Mouse (Mus musculus) midbrain, embryonic 14.5 days (tissue): ENCODE results near the gene Vps26c. TPM values are rescaled to one million over a fixed set of nuclear protein-coding genes. Genes with fewer than 3 reads are reported as not detected.

Source experiments
- ATAC-seq: fragments of 200-750 bp; cut with Nextera tagmentation; 2 replicates; pipeline ENCODE4 v1.8.0; 2017; ENCODE audit warnings: moderate number of reproducible peaks, moderate library complexity; ENCODE audit not compliant: low FRiP score, low TSS enrichment
- DNase-seq: peaks from one replicate; pipeline ENCODE4 v3.0.0-alpha.2; 2015
- H3K27ac ChIP-seq: fragments of 300-500 bp; sonication (generic); replicated peaks from 2 replicates; pipeline ENCODE4 v1.5.1; 2014; ENCODE audit warnings: mild to moderate bottlenecking, low read depth, low read length, moderate library complexity
- H3K27me3 ChIP-seq: fragments of 300-500 bp; sonication (generic); 2 replicates; pipeline ENCODE4 v1.6.1; 2014; ENCODE audit warnings: low read length, control low read depth, mixed read lengths; ENCODE audit not compliant: control insufficient read depth, insufficient read depth
- H3K36me3 ChIP-seq: fragments of 300-500 bp; sonication (generic); 2 replicates; pipeline ENCODE4 v1.6.1; 2014; ENCODE audit warnings: low read length, control low read depth; ENCODE audit not compliant: control insufficient read depth, insufficient read depth
- H3K4me1 ChIP-seq: fragments of 300-500 bp; sonication (generic); 2 replicates; pipeline ENCODE4 v1.6.1; 2014; ENCODE audit warnings: mild to moderate bottlenecking, antibody characterized with exemption, low read length, control low read depth; ENCODE audit not compliant: control insufficient read depth, insufficient read depth
- H3K4me2 ChIP-seq: fragments of 300-500 bp; sonication (generic); 2 replicates; pipeline ENCODE4 v1.6.1; 2014; ENCODE audit warnings: mild to moderate bottlenecking, low read length, moderate library complexity
- H3K4me3 ChIP-seq: fragments of 300-500 bp; sonication (generic); replicated peaks from 2 replicates; pipeline ENCODE4 v1.5.1; 2014; ENCODE audit warnings: low read depth, low read length
- H3K9ac ChIP-seq: fragments of 300-500 bp; sonication (generic); replicated peaks from 2 replicates; pipeline ENCODE4 v1.6.1; 2014; ENCODE audit warnings: mild to moderate bottlenecking, low read length, moderate library complexity
- H3K9me3 ChIP-seq: fragments of 300-500 bp; sonication (generic); 2 replicates; pipeline ENCODE4 v1.6.1; 2016; ENCODE audit warnings: low read length, control low read depth, mixed read lengths; ENCODE audit not compliant: control insufficient read depth
- WGBS: fragments of 180-500 bp; shearing (Covaris S2); extraction: QIAGEN DNeasy Blood & Tissue Kit; methylation state at CpG from one replicate; pipeline ENCODE4 v1.1.7; 2014; 5-methylcytosine and 5-hydroxymethylcytosine counted together
- polyA plus RNA-seq: library from polyadenylated mRNA; unstranded; fragments of >200 nt; fragmentation: Nextera tagmentation; extraction: Ambion mirVana; gene quantifications from 2 replicates; pipeline ENCODE4 v1.2.1, GENCODE M21; 2014

The Vps26c gene
- polyA plus RNA-seq, 1 experiment from 2014 or later, result 73.7 TPM

DNA sequence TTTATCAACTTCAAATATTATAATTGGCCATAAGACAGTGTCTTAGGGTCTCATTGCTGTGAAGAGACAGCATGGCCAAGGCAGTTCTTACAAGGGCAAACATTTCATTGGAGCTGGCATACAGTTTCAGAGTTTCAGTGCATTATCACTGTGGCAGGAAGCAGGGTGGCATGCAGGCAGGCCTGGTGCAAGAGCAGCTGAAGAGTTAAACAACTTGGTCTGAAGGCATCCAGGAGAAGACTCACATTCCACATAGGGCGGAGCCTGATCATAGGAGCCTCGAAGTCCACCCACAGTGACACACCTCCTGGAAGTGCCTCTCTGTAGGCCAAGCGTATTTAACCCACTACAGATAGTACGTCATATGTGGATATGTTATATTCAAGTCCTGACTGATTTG is 60.7 kb downstream of the Vps26c start:
- over 99% methylated on average over 4 of the region's 4 CpGs for WGBS
- no peaks in the 10 kb centered on the region for H3K27me3 ChIP-seq
- no peaks in the 10 kb centered on the region for H3K9me3 ChIP-seq
- no peak for DNase-seq
- no peak overlapping the region for H3K9ac ChIP-seq
- no peak overlapping the region for H3K4me3 ChIP-seq
- ATAC-seq, result no peak
- H3K36me3 ChIP-seq, result peaks cover 100% of the 10 kb centered on the region
- H3K4me2 ChIP-seq, result no peak overlapping the region
- no peak overlapping the region for H3K27ac ChIP-seq
- no peaks in the 10 kb centered on the region for H3K4me1 ChIP-seq

DNA sequence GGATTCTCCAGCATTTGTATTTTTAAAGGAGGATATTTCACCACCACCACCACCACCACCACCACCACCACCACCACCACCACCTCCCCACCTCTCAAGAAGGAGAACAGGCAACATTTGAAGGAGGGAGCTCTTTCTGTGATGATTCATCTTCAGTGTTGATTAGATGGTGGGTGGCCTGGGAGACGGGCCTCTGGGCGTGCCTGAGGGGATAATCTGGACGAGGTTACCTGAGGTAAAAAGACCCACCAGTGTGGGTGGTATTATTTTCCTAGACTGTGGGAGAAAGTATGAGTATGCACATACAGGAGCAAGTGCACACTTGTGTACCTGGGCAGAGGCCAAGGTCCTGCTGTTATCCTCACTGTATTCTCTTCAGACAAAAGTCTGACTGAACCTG is 62.6 kb downstream of the Vps26c start:
- Histone ChIP-seq H3K27me3 (no peaks in the 10 kb centered on the region), H3K27ac (no peak overlapping the region), H3K4me2 (no peak overlapping the region), H3K4me3 (no peak overlapping the region), H3K9me3 (no peaks in the 10 kb centered on the region), H3K4me1 (no peaks in the 10 kb centered on the region), H3K9ac (no peak overlapping the region), H3K36me3 (peaks cover 100% of the 10 kb centered on the region)
- whole genome bisulfite sequencing, result 84% methylated on average over 3 of the region's 3 CpGs
- DNase-seq, result no peak
- no peak for ATAC-seq

DNA sequence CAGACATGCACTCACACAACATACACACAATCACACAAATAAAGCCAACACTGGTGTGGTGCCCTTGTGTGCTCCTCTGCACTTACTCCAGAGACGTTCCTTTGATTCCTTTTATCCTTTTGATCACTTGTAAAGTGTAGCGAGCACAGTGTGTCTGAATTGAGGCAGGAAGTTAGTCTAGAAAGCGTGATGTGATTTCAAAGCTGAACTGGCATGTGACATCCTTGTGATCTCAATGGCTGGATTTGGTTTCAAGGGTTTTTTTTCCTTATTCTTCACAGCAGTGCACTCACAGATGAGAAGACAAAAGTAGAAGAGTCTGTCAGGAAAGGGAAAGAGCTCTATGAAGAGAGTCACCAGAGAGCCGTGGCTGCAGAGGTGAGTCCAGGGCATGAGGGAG is 72.5 kb downstream of the Vps26c start:
- peaks cover 98% of the 10 kb centered on the region for H3K36me3 ChIP-seq
- no peaks in the 10 kb centered on the region for H3K27me3 ChIP-seq
- no peak overlapping the region for H3K27ac ChIP-seq
- no peaks in the 10 kb centered on the region for H3K4me1 ChIP-seq
- no peak overlapping the region for H3K4me2 ChIP-seq
- no peak for ATAC-seq
- DNase-seq, result no peak
- no peak overlapping the region for H3K9ac ChIP-seq
- no peak overlapping the region for H3K4me3 ChIP-seq
- 76% methylated on average over 4 of the region's 4 CpGs for WGBS
- H3K9me3 ChIP-seq, result no peaks in the 10 kb centered on the region

DNA sequence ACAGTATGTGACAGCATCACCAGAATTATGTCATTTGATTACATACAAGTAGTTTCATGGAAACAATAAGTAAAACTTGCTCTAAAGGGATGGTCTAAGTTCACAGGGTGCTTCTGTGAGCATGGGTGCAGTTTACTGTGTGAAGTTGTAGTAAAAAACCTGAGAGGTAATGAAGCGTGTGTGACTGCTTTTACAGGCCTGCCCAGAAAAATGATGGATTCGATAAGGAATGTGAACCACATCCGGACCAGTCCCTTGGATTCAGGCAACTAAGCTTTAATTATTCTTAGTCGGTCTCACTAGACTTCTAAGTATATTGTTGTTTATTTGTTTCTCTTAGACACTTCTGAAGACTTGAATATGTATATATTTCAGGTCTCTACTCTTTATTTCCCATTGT is 73.9 kb downstream of the Vps26c start:
- Histone ChIP-seq H3K4me2 (no peak overlapping the region), H3K4me3 (no peak overlapping the region), H3K27ac (no peak overlapping the region), H3K9ac (no peak overlapping the region), H3K9me3 (no peaks in the 10 kb centered on the region), H3K36me3 (peaks cover 98% of the 10 kb centered on the region), H3K4me1 (no peaks in the 10 kb centered on the region), H3K27me3 (no peaks in the 10 kb centered on the region)
- WGBS, result 91% methylated on average over 4 of the region's 4 CpGs
- no peak for ATAC-seq
- DNase-seq, result no peak

DNA sequence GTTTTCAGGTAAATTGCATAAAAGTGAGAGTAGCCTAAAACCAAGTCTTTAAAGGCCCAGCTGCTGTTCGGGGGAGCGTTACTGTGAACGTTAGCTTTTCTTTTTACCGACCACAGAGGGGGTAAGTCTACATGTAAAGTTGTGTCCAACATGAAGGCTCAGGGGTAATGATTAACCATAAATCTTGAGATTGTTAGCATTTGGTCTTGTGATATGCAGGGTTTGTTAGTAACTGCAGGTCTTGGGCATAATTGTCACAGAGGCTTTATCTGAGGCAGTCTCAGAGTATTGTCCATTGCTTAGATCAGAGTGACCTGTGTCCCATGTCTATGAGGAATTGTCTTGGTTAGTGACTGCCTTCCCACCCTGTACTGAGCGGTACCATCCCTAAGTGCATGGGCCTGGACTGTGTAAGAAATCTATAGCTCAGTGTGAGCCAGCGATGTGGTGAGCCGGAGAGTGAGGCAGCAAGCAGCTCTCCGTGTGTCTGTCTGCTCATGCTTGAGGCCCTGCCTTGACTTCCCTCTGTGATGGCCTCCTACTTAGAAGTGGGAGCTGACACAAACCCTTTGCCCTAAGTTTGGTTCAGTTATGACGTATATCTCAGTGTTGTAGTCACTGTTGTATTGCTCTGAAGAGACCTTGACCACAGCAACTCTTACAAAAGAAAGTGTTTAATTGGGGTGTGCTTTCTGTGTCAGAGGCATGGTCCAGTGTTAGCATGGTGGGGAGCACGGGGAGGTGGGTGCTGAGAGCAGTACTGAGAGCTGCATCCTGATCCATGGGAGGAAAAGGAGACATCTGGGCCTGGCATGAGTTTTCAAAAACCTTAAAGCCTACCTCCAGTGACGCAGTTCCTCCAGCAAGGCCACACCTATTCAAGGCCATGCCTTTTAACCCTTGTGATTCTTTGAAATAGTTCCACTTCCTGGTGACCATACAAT is 74.8 kb downstream of the Vps26c start:
- H3K27me3 ChIP-seq, result no peaks in the 10 kb centered on the region
- no peak overlapping the region for H3K27ac ChIP-seq
- DNase-seq, result no peak
- H3K4me2 ChIP-seq, result no peak overlapping the region
- WGBS, result 93% methylated on average over 11 of the region's 11 CpGs
- H3K9ac ChIP-seq, result no peak overlapping the region
- no peaks in the 10 kb centered on the region for H3K4me1 ChIP-seq
- no peak overlapping the region for H3K4me3 ChIP-seq
- peaks cover 98% of the 10 kb centered on the region for H3K36me3 ChIP-seq
- H3K9me3 ChIP-seq, result no peaks in the 10 kb centered on the region
- ATAC-seq, result no peak

DNA sequence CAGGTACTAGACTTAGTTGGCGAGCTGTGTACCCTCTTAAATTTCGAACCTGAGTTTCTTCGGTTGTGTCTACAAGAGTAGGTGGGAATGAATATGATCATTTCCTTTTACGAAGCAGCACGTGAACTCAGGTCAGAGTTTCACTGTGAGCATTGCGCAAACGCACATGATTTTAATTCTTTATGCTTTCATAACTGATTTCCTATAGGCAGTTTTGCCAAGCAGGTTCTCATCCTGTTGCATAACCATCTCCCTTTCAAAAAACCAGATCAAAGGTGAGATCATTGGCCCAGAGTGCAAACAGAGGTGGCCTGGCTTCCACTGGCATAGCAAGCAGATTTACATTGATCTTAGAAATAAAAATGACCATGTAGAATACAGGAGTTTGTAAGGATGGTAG is 77.0 kb downstream of the Vps26c start:
- 97% methylated on average over 7 of the region's 7 CpGs for WGBS
- Histone ChIP-seq H3K4me3 (no peak overlapping the region), H3K4me2 (no peak overlapping the region), H3K27me3 (no peaks in the 10 kb centered on the region), H3K4me1 (no peaks in the 10 kb centered on the region), H3K27ac (no peak overlapping the region), H3K9ac (no peak overlapping the region), H3K9me3 (no peaks in the 10 kb centered on the region), H3K36me3 (peaks cover 91% of the 10 kb centered on the region)
- ATAC-seq (no peak), DNase-seq (no peak)

DNA sequence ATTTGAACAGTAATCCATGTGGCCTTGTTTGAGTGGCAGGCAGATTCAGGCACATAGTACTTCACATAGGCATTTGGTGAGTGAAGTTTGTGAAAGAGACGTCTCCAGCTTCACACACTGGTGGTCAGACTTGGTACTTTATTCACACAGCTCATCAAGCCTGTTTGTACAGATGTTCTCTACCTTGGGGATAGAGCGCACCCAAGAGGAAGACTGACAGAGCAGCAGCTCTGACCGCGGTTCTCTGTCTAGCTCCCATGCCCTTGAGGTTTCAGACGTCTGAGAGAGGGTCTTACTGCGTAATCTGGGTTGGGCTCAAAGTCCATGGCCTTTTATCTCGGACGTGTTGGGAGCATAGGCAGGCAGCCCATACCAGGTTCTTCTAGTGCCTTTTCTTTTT is 77.5 kb downstream of the Vps26c start:
- Histone ChIP-seq H3K4me1 (no peaks in the 10 kb centered on the region), H3K4me2 (no peak overlapping the region), H3K36me3 (peaks cover 89% of the 10 kb centered on the region), H3K9ac (no peak overlapping the region), H3K9me3 (no peaks in the 10 kb centered on the region), H3K27me3 (no peaks in the 10 kb centered on the region), H3K4me3 (no peak overlapping the region), H3K27ac (no peak overlapping the region)
- no peak for ATAC-seq
- 82% methylated on average over 8 of the region's 8 CpGs for WGBS
- DNase-seq, result no peak
